Mouse (Mus musculus) frontal cortex, postnatal 25 days (tissue): Measurements from ENCODE around the gene Wdr26.

Source experiments
- DNase-seq, 2 experiments: peaks; one replicate each; pipeline ENCODE4 v3.0.0; 2022; ENCODE audit warnings: low spot score in 2 of 2

Wdr26 gene

DNA sequence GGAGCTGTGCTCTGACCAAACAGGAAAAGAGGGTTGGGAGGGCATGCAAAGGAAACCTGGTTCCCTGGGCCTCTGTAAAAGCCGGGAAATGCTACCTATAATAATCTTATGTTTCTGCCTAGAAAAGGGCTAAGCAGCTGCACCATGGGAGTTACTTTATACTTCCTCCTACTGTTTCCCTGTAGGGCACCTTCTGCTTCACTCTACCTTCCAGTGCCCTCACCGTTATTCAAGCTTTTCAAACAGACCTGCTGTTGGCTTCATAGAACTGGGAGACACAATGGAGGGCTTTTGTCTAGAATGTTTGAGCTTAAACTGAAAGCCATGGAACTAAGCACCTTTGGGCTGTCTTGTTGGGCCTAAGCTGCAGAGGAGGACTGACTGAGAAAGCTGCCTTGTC lies 44.0 kb downstream of the Wdr26 start:
- no peak for DNase-seq

GRCm38 (mm10) chr1:181151541-181151940 lies 60.3 kb downstream of the Wdr26 start:
- no peak for DNase-seq

DNA sequence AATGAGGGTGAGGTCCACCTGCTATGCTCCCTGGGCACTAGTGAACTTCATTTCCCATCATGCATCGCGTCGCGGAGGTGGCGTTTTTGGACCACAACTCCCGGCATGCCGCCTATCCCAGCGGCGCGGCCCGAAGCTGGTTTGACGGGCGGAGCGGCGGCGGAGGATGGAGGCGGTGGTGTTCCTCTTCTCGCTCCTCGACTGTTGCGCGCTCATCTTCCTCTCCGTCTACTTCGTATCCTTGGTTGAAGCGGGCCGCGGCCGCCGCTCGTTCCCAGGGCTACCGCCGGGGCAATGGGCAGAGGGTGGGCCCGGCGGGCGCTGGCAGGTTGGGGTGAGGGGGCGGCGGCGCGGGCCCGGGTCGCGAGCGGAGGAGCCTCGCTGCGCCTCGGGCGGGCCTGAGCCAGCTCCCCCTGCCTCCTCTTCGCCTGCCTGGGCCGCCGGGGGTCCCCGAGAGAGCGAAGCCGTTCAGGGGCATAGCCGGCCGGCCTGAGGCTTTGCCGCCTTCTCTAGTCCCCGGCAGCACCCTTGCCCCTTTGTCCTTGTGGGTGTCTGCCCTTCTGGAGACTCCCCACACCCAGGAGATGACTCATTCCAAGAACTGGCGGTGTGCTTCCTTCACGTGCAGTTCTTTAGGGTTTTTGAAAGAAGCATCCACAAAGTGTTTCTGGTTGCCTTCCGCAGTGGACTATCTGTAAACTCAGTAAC lies 60.8 kb downstream of the Wdr26 start:
- peak; percentile 88 to 90 for DNase-seq

- no peak for DNase-seq
Measured at GRCm38 (mm10) chr1:181150431-181150826, 61.4 kb downstream of the Wdr26 start.

DNA sequence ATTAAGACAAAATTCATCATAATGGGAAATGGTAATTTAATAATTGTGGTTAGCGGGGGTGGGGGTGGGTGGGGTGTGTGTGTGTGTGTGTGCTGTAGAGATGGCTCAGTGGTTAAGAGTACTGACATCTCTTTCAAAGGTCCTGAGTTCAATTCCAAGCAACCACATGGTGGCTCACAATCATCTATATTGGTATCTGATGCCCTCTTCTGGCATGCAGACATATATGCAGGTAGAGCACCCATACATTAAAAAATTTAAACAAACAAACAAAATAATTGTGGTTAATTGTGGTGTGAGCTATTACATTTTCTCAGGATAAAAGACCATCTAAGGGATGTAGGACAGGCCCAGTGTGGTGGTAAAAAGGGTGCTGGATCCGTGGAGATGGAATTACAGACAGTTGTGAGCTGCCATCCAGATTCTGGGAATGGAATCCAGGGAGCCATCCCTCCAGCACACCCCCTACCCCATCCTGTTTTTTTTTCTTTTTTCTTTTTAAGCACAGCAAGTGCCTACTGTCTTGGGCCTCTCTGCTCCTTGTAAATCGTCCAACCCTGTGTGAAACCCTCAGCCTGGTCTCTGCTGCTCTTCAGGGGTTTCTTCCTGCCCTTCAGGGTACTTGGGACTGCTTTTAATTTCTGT lies 62.3 kb downstream of the Wdr26 start:
- DNase-seq = no peak

DNA sequence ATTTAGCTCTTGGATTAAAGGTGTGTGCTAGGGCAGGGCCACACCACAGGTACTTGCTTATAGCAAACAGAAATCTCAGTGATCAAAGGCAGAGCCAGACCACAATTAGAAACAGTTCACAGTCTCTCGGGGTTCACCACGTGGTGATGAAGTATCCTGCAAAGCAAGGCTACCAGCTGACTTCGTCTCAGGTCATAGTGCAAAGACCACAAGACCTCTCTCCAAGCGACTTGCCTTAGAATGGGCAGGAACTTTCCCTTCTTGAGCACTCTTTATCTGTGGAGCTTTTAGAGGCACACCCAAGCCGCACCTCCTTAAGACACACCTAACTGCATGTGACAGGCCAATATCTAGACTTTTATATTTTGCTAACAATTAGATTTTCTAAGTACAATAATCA lies 63.3 kb downstream of the Wdr26 start:
- DNase-seq = no peak

GRCm38 (mm10) chr1:181146187-181146586 lies 65.6 kb downstream of the Wdr26 start:
- no peak for DNase-seq

GRCm38 (mm10) chr1:181144966-181145365 lies 66.8 kb downstream of the Wdr26 start:
- DNase-seq = no peak

- DNase-seq = peak; percentile 90 to 93
Measured at GRCm38 (mm10) chr1:181143950-181144836, 67.6 kb downstream of the Wdr26 start, which contains the start of the genes Nvl and Cnih4. Gene Nvl, minus strand, starts transcription at chr1:181144204. Gene Cnih4, plus strand, starts transcription at chr1:181144693.

- no peak for DNase-seq
Measured at GRCm38 (mm10) chr1:181143609-181143949, 68.2 kb downstream of the Wdr26 start.

GRCm38 (mm10) chr1:181138730-181139129 lies 73.1 kb downstream of the Wdr26 start:
- DNase-seq = no peak

- no peak for DNase-seq
Measured at GRCm38 (mm10) chr1:181131915-181132314, 79.9 kb downstream of the Wdr26 start.

DNA sequence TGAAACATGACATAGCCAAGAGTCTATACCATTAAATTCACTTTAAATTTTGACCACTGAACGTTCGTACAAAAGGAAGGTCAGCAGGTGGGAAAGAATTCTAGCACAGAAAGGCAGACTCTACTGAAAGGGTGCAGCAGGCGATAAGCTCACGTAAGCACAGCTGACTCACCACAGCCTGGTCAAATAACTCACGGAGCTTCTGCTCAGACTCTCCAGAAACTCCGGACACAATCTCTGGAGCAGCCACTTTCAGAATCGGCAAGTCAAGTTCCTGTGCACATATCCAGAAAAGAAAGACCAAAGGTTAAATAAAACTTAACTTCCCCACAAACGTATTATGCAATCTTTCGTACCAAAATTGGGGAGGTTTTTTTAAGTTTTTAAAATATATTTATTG lies 85.0 kb downstream of the Wdr26 start:
- no peak for DNase-seq

- no peak for DNase-seq
Measured at GRCm38 (mm10) chr1:181125916-181126315, 85.9 kb downstream of the Wdr26 start.

GRCm38 (mm10) chr1:181124145-181124544 lies 87.7 kb downstream of the Wdr26 start:
- DNase-seq = no peak
